Mouse (Mus musculus) lung, adult 2 months (tissue): ENCODE results near the gene Tox2.

Experiments
- CTCF ChIP-seq: fragments of 200-500 bp; IDR thresholded peaks from 2 replicates; pipeline ENCODE4 v1.5.1; 2011; ENCODE audit warnings: mild to moderate bottlenecking, low read length, control low read depth; ENCODE audit not compliant: insufficient read depth
- POLR2A ChIP-seq: fragments of 200-500 bp; IDR thresholded peaks from 2 replicates; pipeline ENCODE4 v1.6.1; 2011; ENCODE audit warnings: low read depth, mild to moderate bottlenecking, control low read depth, low read length, borderline replicate concordance; ENCODE audit errors: extremely low read depth

GRCm38 (mm10) chr2:163189596-163189995 is 13.3 kb upstream of the Tox2 start:
- no peak for TF ChIP-seq POLR2A
- no peak for TF ChIP-seq CTCF
